Comparison of ENCODE assay signal across 10 mouse cellular contexts in genomic region chr1:133815747-133816491, GRCm38 (mm10). TPM values are rescaled to one million over a fixed set of nuclear protein-coding genes. Genes with fewer than 3 reads are reported as not detected.
A peak's percentile ranks its signal among the peaks of the same experiment; 100 is the strongest.
DNase-seq lines count a peak whose midpoint lies in the region; ATAC-seq and TF ChIP-seq lines count a peak whose summit lies in the region.
"Had no signal": no experiment of that assay in that cellular context is flagged by ENCODE, and none has a peak within 500 bp of the region (broad histone marks: within the 10 kb centered on the region; RNA-seq: fewer than 3 reads in every experiment).

No protein-coding gene starts in this region.

- no peak overlapping the region for H3K9ac ChIP-seq in heart, embryonic 16.5 days (ENCODE audit: low read length)
- no peak overlapping the region for H3K9ac ChIP-seq in heart, adult 2 months (ENCODE audit: low read depth, low read length)
- H3K9ac ChIP-seq: lung, embryonic 14.5 days had no signal

- ATAC-seq in heart, embryonic 16.5 days (replicated peaks; ENCODE audit: extremely low read depth, insufficient read depth, low FRiP score): peak; percentile 72; the same call in 1 of the 2 replicates
- ATAC-seq in megakaryocyte, adult 5-6 weeks (ENCODE audit: poor library complexity, severe bottlenecking): peak; percentile 84

- WGBS in heart, embryonic 16.5 days: 32% methylated on average over 12 of the region's 12 CpGs
- WGBS in heart, adult 2 months: 44% methylated on average over 12 of the region's 12 CpGs

- no peaks in the 10 kb centered on the region for H3K27me3 ChIP-seq in heart, embryonic 16.5 days (ENCODE audit: control insufficient read depth, insufficient read depth, low read length)
- no peaks in the 10 kb centered on the region for H3K27me3 ChIP-seq in heart, adult 2 months (ENCODE audit: control insufficient read depth, insufficient read depth, low read length)

- intact Hi-C loops in heart, adult 2 months (cut with DNase I): no loop called here
- intact Hi-C loops in gastrocnemius, postnatal 14 days (cut with DNase I; ENCODE audit: low total_unique reads): no loop called here

- DNase-seq in heart, adult 2 months: no peak
- DNase-seq in CD4-positive helper T cell, adult 2 months (ENCODE audit: low read depth, low spot score): peak; percentile 86
- peak; percentile 73 for DNase-seq in c-Kit-positive CD71-negative TER-119-negative erythroid progenitor cells, embryonic 14.5 days (ENCODE audit: low read depth)
- no peak for DNase-seq in urinary bladder, postnatal 36 days (ENCODE audit: low spot score in 2 of 2)
- no peak for DNase-seq in gastrocnemius, postnatal 14 days
- no peak for DNase-seq in neural tube, embryonic 10.5 days (ENCODE audit: extremely low spot score, low spot score)
- DNase-seq: lung, embryonic 14.5 days had no signal

- no peaks in the 10 kb centered on the region for H3K79me2 ChIP-seq in heart, adult 2 months (replicated peaks; ENCODE audit: control insufficient read depth, insufficient read depth, low read length)

- TF ChIP-seq EP300 in heart, adult 2 months (IDR thresholded peaks at IDR 0.05; ENCODE audit: insufficient read depth, low read depth, low read length): no peak

- H3K4me3 ChIP-seq in heart, embryonic 16.5 days (ENCODE audit: low read length): no peak overlapping the region
- no peak overlapping the region for H3K4me3 ChIP-seq in heart, adult 2 months

- H3K36me3 ChIP-seq in heart, embryonic 16.5 days (ENCODE audit: control insufficient read depth, insufficient read depth): no peaks in the 10 kb centered on the region
- H3K36me3 ChIP-seq in heart, adult 2 months (ENCODE audit: control insufficient read depth, insufficient read depth, low read length): no peaks in the 10 kb centered on the region

- H3K4me1 ChIP-seq in heart, embryonic 16.5 days (ENCODE audit: control insufficient read depth, insufficient read depth, low read length): peaks cover 8% of the 10 kb centered on the region
- no peaks in the 10 kb centered on the region for H3K4me1 ChIP-seq in heart, adult 2 months (ENCODE audit: control insufficient read depth, insufficient read depth, low read length)

- H3K9me3 ChIP-seq in heart, embryonic 16.5 days (replicated peaks; ENCODE audit: control insufficient read depth, low read length): no peaks in the 10 kb centered on the region

- TF ChIP-seq CTCF in heart, adult 2 months (IDR thresholded peaks at IDR 0.05): no peak

- no peak overlapping the region; the same call in 1 of the 2 replicates for H3K4me2 ChIP-seq in heart, embryonic 16.5 days (ENCODE audit: low read depth, low read length)
- H3K4me2 ChIP-seq: lung, embryonic 14.5 days had no signal

- no peak for TF ChIP-seq POLR2A in heart, adult 2 months (IDR thresholded peaks at IDR 0.05; ENCODE audit: insufficient read depth, low read depth, low read length)

- H3K27ac ChIP-seq in heart, embryonic 16.5 days (ENCODE audit: low read length): 0 out of 2 replicates have a peak overlapping the region, but pooled peaks have one; percentile 12
- no peak overlapping the region for H3K27ac ChIP-seq in heart, adult 2 months
- H3K27ac ChIP-seq: kidney, postnatal 0 days had no signal

RNA-seq across cellular contexts. Expression of gene Atp2b4, which starts 15.1 kb away (rescaled TPM):
- 10.3 and 11.0 TPM in 2 replicates for polyA plus RNA-seq in heart, embryonic 16.5 days (2015; fragmentation: Nextera tagmentation; extraction: Ambion mirVana)
- 10 to 100 TPM; 21.3 to 22.3 TPM for total RNA-seq in heart, adult 2 months (2021)
- polyA plus RNA-seq in heart, adult 2 months (2012; rRNA removed): 6.6 and 10.2 TPM in 2 replicates
- 18.2 and 21.1 TPM in 2 replicates for total RNA-seq in megakaryocyte, adult 5-6 weeks (2015)
- total RNA-seq in megakaryocyte, adult 5-6 weeks (2017): 17.6 and 20.3 TPM in 2 replicates
- total RNA-seq in gastrocnemius, postnatal 14 days (2021): 10 to 100 TPM; 22.1 to 24.4 TPM

Comparison
In these comparisons a context has a peak if more than half of its experiments do, and no peak if none do; other contexts are left out.
1. DNase-seq: peak in CD4-positive helper T cell, adult 2 months (single experiment) and c-Kit-positive CD71-negative TER-119-negative erythroid progenitor cells, embryonic 14.5 days (single experiment); none in heart, adult 2 months (0 of 2), urinary bladder, postnatal 36 days (0 of 2), gastrocnemius, postnatal 14 days (single experiment) and neural tube, embryonic 10.5 days (single experiment).